Mouse (Mus musculus) heart, postnatal 0 days (tissue): ENCODE data around the gene Tex14.

ENCODE experiments used
- CTCF ChIP-seq: IDR thresholded peaks from 2 replicates; pipeline ENCODE4 v1.5.1; 2016; ENCODE audit warnings: antibody characterized with exemption, control low read depth, low read depth
- EP300 ChIP-seq: IDR thresholded peaks from 2 replicates; pipeline ENCODE4 v1.6.1; 2016; ENCODE audit warnings: antibody characterized with exemption, low read depth

GRCm38 (mm10) chr11:87574520-87575180, 169.8 kb downstream of the Tex14 start:
- no peak for TF ChIP-seq CTCF
- TF ChIP-seq EP300: no peak
